Mouse (Mus musculus): Measurements from ENCODE around the gene Slc41a2. TPM values are rescaled to one million over a fixed set of nuclear protein-coding genes. Genes with fewer than 3 reads are reported as not detected.

The Slc41a2 gene
- total and polyA plus RNA-seq, 3 experiments, result 0.17 TPM; not detected in 2

GRCm38 (mm10) chr10:83266731-83267130, 71.0 kb downstream of the Slc41a2 start:
- Histone ChIP-seq H3K4me2 (ENCODE audit: insufficient read depth, low read depth, poor library complexity, severe bottlenecking) (peak overlapping the region; percentile 37; the same call in 1 of the 2 replicates), H3K4me3 (replicated peaks in 1 of 3; ENCODE audit: low read depth in 2 of 3, low read length in 2 of 3, poor library complexity in 1 of 3) (no peak overlapping the region), H3K9me3 (replicated peaks; ENCODE audit: low read length) (peaks cover 4% of the 10 kb centered on the region), H3K27ac (ENCODE audit: insufficient read depth, low read depth) (no peak overlapping the region), H3K36me3 (replicated peaks in 1 of 2; ENCODE audit: control insufficient read depth in 1 of 2, insufficient read depth in 1 of 2, low read length in 1 of 2) (no peaks in the 10 kb centered on the region), H3K27me3 (replicated peaks) (no peaks in the 10 kb centered on the region), H3K79me2 (replicated peaks; ENCODE audit: control insufficient read depth, extremely low read depth, insufficient read depth, poor library complexity, severe bottlenecking) (no peaks in the 10 kb centered on the region), H3K4me1 (ENCODE audit: control insufficient read depth in 1 of 2, insufficient read depth in 2 of 2) (peaks cover 15 to 23% of the 10 kb centered on the region in 2 experiments), H3K9ac (ENCODE audit: insufficient read depth, low read depth) (no peak overlapping the region)
- in situ Hi-C loops (cut with MboI; ENCODE audit: low pct_ligation_motif_present, low pct_unique_long_range_greater_than_20kb, low sequenced_read_pairs), result no loop called here
- dilution Hi-C loops (cut with MboI; ENCODE audit: extremely low pct_ligation_motif_present, extremely low pct_unique_long_range_greater_than_20kb, low sequenced_read_pairs), result no loop called here
- DNase-seq (ENCODE audit: extremely low read depth), result peak; percentile 57
- TF ChIP-seq NELFE (IDR thresholded peaks at IDR 0.05; ENCODE audit: low read depth, low read length) (no peak), SIN3A (IDR thresholded peaks at IDR 0.05; ENCODE audit: low read length) (no peak), EP300 (IDR thresholded peaks at IDR 0.05; ENCODE audit: low read length) (no peak), MAZ (IDR thresholded peaks at IDR 0.05; ENCODE audit: low read depth, low read length) (no peak), IRF4 (IDR thresholded peaks at IDR 0.05; ENCODE audit: low read depth, low read length) (peak; percentile 22; the same call in 1 of the 2 replicates), CHD2 (IDR thresholded peaks at IDR 0.05; ENCODE audit: low read length) (no peak), JUN (IDR thresholded peaks at IDR 0.05; ENCODE audit: insufficient read depth, low read depth, low read length) (no peak), CTCF (conservative IDR thresholded peaks at IDR 0.05 in 1 of 2, IDR thresholded peaks at IDR 0.05 in 1 of 2; ENCODE audit: low read depth in 2 of 2, low read length in 2 of 2) (peak in 1 of 2 experiments; percentile 31; a peak in 2 of 4 replicates), ELF1 (IDR thresholded peaks at IDR 0.05; ENCODE audit: low read depth, low read length) (no peak), KAT2A (IDR thresholded peaks at IDR 0.05; ENCODE audit: insufficient replicate concordance, low read length) (no peak), GABPA (IDR thresholded peaks at IDR 0.05; ENCODE audit: insufficient replicate concordance, low read depth, low read length) (no peak), MXI1 (IDR thresholded peaks at IDR 0.05; ENCODE audit: low read depth, low read length) (no peak), RCOR1 (conservative IDR thresholded peaks at IDR 0.05; ENCODE audit: low read depth, low read length) (no peak), POLR2AphosphoS2 (IDR thresholded peaks at IDR 0.05; ENCODE audit: low read depth, low read length) (no peak), BHLHE40 (IDR thresholded peaks at IDR 0.05; ENCODE audit: low read depth, low read length) (no peak), ZKSCAN1 (IDR thresholded peaks at IDR 0.05; ENCODE audit: borderline replicate concordance, low read depth, low read length) (no peak), MAFK (IDR thresholded peaks at IDR 0.05; ENCODE audit: insufficient replicate concordance, low read length) (no peak), E2F4 (IDR thresholded peaks at IDR 0.05; ENCODE audit: insufficient replicate concordance, low read depth, low read length) (no peak), SMC3 (IDR thresholded peaks at IDR 0.05; ENCODE audit: low read depth, low read length) (peak; percentile 29; the same call in 1 of the 2 replicates), TBP (conservative IDR thresholded peaks at IDR 0.05; ENCODE audit: low read depth, low read length) (no peak), MYC (IDR thresholded peaks at IDR 0.05; ENCODE audit: low read depth, low read length) (peak; percentile 14; the same call in 1 of the 2 replicates), USF1 (IDR thresholded peaks at IDR 0.05; ENCODE audit: low read depth, low read length) (no peak)

Measured in CH12.LX (cell line).